Mouse (Mus musculus) kidney, postnatal 14 days (tissue): ENCODE results near the gene Rps7.

ENCODE experiments used
- DNase-seq: peaks from one replicate; pipeline ENCODE4 v3.0.0; 2022; ENCODE audit warnings: mixed read lengths

The Rps7 gene

DNA sequence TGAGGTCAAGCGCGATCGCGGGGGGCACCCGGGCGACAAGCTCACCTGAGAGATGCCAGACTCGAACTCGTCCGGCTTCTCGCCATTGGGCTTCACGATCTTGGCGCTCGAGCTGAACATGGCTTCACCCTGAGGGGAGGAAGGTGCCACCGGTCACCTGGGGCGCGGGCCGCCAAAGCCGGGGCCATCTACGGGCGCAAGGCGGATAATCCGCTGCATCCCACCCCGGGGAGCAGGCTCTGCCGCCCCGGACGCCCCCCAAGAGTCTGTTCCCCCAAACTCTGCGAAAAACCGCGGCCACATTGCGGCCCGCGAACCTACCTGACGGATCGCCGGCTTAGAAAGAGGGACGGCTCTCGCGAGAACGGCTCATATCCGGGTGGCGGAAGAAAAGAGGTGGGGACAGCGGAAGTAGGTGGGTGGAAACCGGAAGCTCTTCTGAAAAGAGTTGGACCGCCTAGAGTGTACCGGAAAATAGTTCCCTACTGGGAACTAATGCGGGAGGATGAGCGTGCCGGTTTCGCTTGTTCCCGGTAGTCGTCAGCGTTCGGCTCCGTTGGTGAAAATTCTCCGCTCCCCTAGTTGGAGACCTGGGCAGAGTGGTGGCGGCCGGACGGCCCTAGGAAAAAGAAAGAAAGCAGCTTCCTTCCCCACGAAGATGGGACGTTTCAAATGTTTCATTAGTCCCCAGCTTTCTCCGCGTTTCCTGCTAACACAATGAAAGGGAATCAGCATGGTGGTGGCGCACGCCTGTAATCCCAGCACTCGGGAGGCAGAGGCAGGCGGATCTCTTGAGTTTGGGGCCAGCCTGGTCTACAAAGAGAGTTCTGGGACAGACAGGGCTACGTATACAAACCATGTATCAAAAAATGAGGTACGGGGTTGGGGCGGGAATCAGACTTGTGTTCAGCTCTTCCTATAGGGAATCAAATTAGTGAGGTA lies at the start of gene Rps7:
Gene Rps7, minus strand, starts transcription at position 419 of the 942 bp plus-strand sequence.
- DNase-seq: peak; percentile 95

DNA sequence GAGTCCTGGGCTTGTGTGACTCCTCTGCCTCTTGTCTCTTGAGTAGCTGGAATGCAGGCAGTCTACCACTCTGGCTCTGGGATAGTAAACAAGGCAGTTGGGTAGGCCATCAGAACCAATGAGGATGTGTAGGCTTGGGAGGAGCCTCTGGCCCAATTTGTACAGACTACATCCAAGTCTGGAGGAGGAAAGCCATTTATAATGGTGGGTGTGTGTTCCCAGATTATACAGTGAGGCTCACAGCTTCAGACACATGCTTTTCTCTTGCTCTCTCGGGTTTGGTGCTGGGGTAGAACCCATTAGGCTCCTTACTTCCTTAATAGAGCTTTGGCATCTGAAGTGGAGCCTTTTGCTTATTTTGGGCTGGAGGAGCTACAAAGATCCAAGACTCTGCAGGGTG lies 48.9 kb upstream of the Rps7 start:
- DNase-seq: no peak

DNA sequence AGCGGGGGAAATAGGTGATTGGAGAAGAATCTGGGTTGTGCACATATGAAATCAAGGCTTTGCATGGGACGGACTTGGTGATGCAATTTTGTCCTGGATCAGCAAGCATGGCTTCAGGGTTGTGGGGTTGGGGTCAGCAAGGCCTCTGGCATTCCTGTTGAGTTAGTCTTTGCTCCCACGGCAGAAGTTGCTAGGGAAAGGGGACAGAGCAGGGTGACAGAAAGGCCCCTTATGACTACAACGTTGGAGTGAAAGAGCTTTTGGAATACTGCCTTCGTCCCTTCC lies 40.1 kb upstream of the Rps7 start:
- no peak for DNase-seq

DNA sequence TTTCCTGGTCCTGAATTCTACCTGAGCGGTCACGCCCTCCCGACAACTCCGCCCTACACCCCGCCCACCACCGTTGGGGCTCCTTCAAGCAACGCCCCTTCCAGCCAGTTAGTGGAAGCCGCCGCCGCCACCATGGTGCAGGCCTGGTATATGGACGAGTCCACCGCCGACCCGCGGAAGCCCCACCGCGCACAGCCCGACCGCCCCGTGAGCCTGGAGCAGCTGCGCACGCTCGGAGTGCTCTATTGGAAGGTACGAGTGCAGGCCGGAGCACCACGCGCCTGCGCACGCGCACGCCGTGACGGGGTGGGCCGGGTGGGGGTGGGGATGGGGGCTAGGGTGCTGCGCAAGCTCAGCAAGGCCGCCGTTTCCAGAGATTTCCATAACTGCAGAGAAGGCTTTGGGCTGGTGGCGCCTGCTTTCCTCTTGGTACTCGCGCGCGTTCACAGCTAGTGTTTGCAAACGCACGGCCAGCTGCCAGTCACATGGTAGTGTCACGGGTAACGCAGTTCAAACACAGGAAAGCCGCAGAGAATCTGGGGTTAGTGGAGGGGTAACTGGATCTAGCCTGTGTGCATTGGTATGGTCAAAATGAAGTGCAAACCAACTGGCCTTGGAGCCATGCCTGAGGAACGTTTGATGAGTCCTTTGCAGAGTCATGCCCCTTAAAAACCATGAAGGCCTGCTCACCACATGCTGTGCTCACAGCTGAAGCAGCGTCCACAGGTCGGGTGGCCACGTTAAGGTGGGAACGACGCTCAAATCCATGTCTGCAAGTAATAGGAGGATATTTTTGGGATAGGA lies 39.6 kb upstream of the Rps7 start, which contains the start of gene Adi1:
Gene Adi1, plus strand, starts transcription at position 111 of the 804 bp plus-strand sequence.
- peak; percentile 91 for DNase-seq

DNA sequence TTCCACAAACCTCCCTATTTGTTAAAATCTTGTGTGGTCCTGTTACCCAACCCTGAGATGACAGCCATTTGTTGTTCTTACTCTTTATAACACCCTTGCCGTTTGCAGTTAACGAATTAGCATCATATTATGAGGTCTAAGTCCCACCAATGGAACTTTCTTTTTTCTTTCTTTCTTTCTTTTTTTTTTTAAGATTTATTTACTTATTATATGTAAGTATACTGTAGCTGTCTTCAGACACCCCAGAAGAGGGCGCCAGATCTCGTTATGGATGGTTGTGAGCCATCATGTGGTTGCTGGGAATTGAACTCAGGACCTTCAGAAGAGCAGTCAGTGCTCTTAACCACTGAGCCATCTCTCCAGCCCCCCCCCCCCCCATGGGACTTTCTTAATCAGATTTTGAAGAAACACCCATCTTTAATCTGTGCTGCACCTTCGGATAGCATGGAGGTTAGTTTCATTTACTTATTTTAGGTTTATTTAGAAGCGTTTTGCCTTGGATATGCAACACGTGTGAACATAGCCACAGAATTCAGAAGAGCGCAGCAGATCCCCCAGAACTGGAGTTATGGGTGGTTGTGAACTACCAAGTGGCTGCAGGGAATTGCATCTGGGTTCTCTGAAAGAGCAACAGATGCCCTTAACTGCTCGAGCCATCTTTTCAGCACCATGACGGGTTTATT lies 38.4 kb upstream of the Rps7 start:
- no peak for DNase-seq

DNA sequence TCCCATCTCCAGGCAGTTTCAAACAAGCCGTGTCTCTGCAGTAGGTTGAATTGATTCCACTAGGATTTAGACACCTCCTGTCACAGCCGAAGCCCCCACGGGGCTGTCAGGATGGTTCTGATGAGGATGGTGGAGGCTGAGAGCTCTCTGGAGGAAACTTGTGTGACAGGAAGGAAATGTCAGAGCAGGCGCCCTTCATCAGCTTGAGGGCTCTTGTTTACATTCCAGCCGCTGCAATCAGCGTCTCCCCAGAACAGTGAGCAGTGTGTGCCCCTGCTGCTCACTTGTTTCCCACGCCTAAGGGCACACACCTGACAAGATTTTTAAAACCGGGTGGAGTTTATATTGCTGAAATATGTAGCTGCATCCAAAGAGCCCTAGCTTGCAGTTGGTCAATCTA lies 31.5 kb upstream of the Rps7 start:
- no peak for DNase-seq

DNA sequence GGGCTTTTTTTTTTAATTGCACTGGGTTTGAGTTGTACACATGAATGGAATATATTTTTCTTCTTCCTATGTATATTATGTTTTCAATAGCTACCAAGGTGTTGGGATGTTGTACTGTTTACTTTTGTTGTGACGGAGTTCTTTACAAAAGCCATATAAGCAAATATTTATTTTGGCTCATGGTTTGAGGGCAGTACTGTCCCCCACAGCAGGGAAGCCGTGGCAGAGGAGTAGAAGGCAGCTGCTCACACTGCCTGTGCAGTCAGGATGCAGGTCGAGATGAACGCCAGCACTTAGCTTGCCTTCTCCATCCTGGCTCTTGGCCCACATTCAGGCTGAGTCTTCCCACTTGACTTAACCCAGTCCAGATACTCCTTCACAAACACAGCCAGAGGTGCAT lies 31.0 kb upstream of the Rps7 start:
- DNase-seq: no peak

DNA sequence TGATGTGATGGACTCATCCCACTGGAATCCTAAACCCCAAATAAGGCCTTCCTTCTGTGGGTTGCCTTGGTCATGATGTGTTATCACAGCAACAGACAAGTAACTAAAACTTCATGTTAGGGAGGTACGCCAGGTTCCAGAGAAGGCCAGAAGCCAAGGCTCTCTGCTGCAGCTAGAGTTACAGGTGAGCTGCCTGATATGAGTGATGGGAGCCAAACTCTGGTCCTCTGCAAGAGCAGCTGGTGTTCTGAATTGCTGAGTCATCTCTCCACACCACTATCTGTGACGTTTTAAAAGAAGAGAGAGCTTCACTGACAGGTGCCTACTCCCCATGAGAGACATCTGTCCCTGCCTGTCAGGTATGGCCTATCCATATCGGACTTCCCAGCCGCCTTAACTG lies 26.9 kb upstream of the Rps7 start:
- no peak for DNase-seq

DNA sequence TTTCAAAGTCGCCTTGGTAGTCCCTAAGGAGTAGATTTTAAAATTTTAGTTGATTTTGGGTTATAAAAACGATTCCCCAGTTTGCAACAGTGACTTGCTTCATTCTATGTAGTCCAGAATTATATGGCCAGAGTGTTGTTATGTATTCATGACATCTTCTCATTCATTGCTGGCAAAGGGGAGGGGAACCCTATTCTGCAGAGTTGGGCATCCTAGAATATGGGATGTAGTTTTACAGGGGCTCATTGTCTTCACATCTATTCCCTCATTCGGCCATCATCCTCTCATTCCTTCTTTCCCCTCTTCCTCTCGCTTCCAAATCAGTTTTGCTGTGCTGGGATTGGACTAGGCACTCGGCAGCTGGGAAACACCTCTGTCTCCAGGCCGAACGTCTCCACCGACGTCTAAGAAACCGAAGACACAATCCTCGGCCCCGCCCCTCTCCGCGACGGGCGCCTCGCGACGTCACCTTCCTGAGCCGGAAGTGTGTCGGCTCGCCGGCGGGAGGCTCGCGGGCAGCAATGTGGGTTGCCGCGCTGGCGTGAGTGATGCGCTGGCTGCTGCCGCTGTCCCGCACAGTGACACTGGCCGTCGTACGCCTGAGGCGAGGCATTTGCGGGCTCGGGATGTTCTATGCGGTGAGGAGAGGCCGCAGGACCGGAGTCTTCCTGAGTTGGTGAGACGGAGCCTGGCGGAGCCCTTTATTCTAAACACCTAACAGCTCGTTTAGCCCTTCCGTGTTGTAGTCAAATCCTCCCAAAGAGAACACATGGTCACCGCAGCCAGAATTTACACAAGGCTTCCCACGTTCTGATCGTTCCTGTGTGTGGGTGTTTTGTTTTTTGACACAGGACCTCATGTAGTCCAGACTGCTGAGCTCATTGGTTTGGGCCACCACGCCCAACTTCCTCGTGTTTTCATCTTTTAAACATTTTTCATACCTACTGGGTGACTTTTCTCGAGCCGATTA lies 13.7 kb upstream of the Rps7 start, which contains the start of gene Rnaseh1:
Gene Rnaseh1, plus strand, starts transcription at position 462 of the 970 bp plus-strand sequence.
- DNase-seq: peak; percentile 93

DNA sequence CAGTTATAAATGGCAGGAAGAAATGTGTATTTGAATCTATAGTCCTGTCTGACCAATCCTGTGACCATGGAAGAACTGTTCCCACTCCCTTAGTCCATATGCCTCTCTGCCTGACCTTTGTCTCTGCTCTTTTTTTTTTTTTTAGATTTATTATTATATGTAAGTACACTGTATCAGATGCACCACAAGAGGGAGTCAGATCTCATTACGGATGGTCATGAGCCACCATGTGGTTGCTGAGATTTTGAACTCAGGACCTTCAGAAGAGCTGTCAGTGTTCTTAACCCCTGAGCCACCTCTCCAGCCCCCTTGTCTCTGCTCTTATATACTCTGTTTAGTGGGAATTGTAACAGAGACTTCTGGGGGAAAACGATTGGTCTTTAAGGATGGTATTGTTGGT lies 3.0 kb upstream of the Rps7 start:
- no peak for DNase-seq

DNA sequence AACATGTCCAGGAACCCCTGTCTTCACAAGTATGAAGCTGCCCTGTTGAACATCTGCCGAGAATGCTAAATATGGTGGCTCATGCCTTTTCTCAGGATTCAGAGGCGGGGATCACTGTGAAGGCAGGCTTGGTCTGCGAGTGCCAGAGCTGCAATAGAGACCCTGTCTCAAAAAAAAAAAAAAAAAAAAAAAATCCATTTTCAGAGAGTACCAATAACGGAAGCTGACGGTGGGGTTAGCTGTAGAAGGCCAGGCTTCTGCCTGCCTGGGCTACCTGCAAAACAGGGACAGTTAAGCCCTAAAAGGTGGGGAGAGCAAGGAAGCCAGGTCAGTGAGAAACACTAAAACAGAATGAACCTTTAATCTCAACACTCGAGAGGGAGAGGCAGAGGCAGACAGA lies 790 bp upstream of the Rps7 start:
- DNase-seq: no peak

DNA sequence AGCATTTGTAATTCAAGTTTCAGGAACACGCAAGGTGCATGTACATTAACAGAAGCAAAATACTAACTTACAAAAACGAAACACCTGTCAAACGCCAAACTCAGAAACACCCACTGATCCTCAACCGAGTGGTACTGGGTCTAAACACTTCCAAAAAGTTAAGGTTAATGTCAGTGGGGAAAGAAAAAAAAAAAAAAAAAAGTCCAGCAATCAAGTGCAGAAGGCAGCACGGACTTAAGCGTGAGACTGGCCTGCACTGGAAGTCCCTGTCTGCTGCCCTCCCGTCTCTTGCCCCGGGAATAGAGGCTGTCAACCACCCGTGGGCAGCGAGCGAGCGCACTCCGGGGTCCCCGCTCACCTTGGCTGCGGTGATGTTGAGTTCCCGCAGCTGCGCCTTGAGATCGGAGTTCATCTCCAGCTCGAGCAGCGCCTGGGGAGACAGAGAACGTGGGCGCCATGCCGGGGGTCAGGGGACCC lies 657 bp downstream of the Rps7 start:
- DNase-seq: no peak

DNA sequence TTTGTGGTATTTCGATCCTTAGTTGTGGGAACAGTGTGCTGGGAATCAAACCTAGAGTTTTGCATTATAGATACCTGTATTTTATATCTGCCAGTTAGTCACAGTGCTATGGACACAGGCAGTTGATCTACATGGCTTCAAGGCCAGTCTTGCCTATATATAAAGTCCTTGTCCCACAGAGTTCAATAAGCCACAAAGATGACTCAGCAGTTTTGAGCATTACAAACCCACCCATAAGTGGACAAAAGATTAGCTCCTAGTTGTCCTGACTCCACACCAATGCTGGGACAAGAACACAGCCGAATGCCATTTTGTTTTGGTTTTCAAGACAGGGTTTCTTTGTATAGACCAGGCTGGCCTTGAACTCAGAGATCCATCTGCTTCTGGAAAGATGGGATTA lies 7.3 kb downstream of the Rps7 start:
- DNase-seq: no peak

DNA sequence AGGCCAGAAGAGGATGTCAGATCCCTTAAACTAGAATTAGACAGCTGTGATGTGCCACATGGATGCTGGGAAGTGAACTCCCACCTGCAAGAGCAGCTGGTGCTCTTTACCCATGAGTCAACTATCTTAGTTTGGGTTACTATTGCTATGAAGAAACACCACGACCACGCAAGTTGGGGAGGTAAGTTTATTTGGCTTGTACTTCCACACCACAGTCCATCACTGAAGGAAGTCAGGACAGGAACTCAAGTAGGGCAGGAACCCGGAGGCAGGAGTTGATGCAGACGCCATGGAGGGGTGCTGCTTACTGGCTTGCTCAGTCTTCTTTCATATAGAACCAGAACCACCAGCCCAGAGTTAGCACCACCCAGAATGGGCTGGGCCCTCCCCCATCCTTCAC lies 8.7 kb downstream of the Rps7 start:
- no peak for DNase-seq

DNA sequence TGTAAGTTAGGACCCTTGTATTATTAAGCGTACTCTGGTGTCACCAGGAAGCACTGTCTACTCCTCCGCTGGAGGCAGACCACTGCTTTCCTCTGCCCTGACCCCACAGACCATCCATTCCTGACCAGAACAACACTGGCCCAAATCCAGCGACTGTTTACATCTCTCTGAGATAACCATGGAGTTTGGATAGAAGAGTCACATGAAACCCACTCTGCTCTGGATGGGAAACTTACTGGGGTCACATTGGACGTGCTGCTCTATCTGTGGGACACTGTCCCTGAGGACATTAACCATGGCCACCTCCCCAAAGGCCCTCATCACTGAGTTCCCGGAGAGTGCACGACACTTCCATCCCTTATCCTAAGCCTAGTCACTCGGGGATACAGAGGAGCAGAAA lies 10.3 kb downstream of the Rps7 start:
- no peak for DNase-seq

DNA sequence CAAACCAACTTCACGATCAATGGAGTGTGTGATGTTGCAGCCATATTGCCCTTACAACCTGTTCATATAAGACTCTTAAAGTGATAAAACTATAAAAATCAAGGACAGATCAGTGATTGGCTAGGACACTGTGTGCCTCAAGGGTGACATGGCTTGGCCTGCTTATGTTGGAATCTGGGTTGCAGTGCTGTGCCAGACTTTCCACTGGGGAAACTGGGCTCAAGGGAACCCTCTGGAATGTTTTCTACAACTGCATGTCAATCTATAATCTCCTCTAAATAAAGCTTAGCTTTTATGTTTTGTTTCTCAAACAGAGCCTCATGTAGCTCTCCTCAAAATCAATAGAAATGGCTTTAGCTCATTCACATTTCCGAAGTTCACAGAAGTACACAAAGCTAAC lies 11.5 kb downstream of the Rps7 start:
- DNase-seq: no peak

DNA sequence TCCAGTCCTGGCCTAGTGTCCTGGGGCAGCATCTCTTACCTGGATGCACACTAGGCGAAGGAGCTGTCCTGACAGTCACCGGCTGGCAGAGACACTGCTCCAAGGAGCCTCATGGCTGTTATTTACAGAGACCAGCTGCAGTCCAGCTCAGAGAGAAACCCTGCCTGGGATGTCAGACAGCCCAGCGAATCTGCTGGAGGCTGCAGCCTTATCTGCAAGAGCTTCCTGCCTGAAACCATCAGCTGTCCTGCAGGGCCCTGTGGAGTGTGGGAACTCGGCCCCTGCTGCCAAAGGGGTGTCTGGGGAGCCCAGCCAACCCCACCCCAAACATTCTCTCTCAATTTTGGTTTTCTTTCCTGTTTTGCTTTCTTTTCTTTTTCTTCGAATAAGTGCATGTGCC lies 12.6 kb downstream of the Rps7 start, which contains the start of gene Colec11:
Gene Colec11, minus strand, starts transcription at position 183 of the 400 bp plus-strand sequence.
- peak; percentile 32 for DNase-seq

DNA sequence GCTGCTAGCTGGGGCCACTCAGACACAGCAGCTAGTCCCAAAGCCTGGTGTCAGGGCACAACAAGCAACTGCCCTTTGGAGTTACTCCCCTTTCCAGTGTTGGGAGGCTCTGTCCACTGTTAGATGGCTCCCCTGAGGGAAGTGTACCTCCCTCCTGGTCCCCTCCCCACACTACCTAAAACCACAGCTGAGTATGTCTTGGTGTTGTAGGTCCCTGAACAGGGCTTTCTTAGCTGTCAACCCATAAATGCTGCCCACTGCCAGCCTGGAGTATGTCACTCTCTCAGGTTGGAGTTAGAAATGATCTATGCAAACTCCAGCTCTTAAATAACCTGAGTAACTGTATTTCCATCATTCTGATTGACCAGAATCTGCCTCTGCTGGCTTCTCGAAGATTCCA lies 13.1 kb downstream of the Rps7 start:
- no peak for DNase-seq

DNA sequence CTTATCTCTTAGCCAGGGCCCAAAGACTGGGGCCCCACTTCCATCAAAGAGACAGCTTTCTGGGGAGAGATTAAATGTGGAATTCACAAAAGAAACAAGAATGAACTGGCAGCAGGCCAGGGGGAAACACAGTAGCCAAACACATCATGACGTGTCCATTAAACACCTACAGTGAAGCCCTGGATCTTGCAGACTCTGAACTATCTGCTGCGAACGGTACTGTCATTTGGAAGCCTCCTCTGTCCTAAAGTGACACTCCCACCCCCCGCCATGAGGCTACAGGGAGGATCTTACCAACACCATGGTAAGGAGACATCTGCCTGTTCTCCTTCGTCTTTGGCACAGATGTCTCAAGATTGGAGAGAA lies 13.6 kb downstream of the Rps7 start:
- DNase-seq: no peak

DNA sequence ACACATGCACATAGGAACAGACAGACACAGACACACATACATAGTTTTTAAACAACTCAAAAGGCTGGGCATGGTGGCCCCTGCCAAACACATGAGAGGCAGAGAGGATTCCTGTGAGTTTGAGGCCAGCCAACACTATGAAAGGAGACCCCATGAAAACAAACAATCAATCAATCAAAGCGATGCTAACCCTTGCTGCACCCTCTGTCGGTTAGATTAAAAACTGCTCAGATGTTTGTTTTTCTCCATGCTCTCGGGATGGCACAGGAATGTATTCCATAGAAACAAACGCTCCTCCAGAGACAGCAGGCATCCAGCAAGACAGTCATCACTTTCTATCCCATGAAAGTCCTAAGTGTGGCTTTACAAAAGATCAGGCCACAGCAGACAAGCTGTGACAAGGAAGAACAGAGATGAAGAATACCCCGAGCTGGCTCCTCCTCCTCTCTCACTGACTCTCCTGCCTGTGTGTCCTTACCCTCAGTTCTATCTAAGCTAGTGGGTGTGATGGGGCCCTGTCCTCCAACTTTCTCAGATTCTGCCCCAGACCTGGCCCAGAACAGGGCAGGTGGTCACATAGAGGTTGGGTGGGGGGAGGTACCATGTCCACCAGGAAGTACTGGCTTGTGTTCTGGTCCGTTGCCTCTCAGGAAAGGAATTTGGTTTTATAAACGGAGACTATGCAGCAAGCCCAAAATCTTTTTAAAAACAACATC lies 14.1 kb downstream of the Rps7 start:
- DNase-seq: no peak

DNA sequence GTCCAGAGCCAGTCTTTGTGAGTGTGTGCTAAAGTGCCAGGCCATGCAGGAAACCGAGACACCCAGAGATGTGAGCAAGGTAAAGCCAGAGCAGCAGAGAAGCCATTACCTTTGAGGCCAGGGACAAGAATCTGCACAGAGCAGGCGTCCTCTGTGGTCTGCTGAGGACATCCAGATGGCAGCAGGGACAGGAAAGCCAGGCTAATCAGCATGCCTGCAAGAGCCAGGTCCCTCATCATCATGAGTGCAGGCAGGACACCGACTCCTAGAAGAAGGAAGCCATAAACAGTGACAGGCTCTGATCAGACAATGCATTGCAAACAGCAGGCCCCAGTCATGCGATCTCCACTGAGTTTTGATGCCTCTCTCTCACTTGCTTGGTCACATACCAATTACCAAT lies 18.5 kb downstream of the Rps7 start:
- no peak for DNase-seq
